Mouse (Mus musculus) stomach, embryonic 15.5 days (tissue): ENCODE results near the gene Nyx. TPM values are rescaled to one million over a fixed set of nuclear protein-coding genes. Genes with fewer than 3 reads are reported as not detected.

Experiments used
- ATAC-seq: fragments of 200-750 bp; cut with Nextera tagmentation; 2 replicates; pipeline ENCODE4 v1.8.0; 2017; ENCODE audit warnings: low read depth, moderate number of reproducible peaks, moderate TSS enrichment; ENCODE audit not compliant: insufficient read depth, low FRiP score
- H3K27ac ChIP-seq: fragments of 300-500 bp; sonication (generic); 2 replicates; pipeline ENCODE4 v1.5.1; 2015; ENCODE audit warnings: mild to moderate bottlenecking, inconsistent platforms
- H3K27me3 ChIP-seq: fragments of 300-500 bp; sonication (generic); replicated peaks from 2 replicates; pipeline ENCODE4 v1.6.1; 2015; ENCODE audit warnings: inconsistent platforms
- H3K36me3 ChIP-seq: fragments of 300-500 bp; sonication (generic); 2 replicates; pipeline ENCODE4 v1.6.1; 2015; ENCODE audit warnings: inconsistent platforms
- H3K4me1 ChIP-seq: fragments of 300-500 bp; sonication (generic); 2 replicates; pipeline ENCODE4 v1.6.1; 2015; ENCODE audit warnings: inconsistent platforms
- H3K4me2 ChIP-seq: fragments of 300-500 bp; sonication (generic); 2 replicates; pipeline ENCODE4 v1.6.1; 2015; ENCODE audit warnings: mild to moderate bottlenecking, inconsistent platforms
- H3K4me3 ChIP-seq: fragments of 300-500 bp; sonication (generic); replicated peaks from 2 replicates; pipeline ENCODE4 v1.5.1; 2015; ENCODE audit warnings: inconsistent platforms
- H3K9ac ChIP-seq: fragments of 300-500 bp; sonication (generic); 2 replicates; pipeline ENCODE4 v1.6.1; 2015; ENCODE audit warnings: inconsistent platforms
- H3K9me3 ChIP-seq: fragments of 300-500 bp; sonication (generic); 2 replicates; pipeline ENCODE4 v1.6.1; 2016; ENCODE audit warnings: inconsistent platforms
- WGBS: fragments of 180-500 bp; shearing (Covaris S2); methylation state at CpG from one replicate; pipeline ENCODE4 v1.1.7; 2015; 5-methylcytosine and 5-hydroxymethylcytosine counted together
- polyA plus RNA-seq: library from polyadenylated mRNA; unstranded; fragments of >200 nt; fragmentation: Nextera tagmentation; extraction: Ambion mirVana; gene quantifications from 2 replicates; pipeline ENCODE4 v1.2.1, GENCODE M21; 2015

Nyx gene
- polyA plus RNA-seq, 1 experiment from 2014 or later, result 0.03 TPM

GRCm38 (mm10) chrX:13521288-13521687, 55.4 kb downstream of the Nyx start:
- no peak for ATAC-seq
- no peaks in the 10 kb centered on the region for H3K4me1 ChIP-seq
- H3K27ac ChIP-seq, result no peak overlapping the region
- no peaks in the 10 kb centered on the region for H3K27me3 ChIP-seq
- H3K9me3 ChIP-seq, result no peaks in the 10 kb centered on the region
- no peaks in the 10 kb centered on the region for H3K36me3 ChIP-seq
- no peak overlapping the region for H3K4me3 ChIP-seq
- no peak overlapping the region for H3K9ac ChIP-seq
- WGBS, result 86% methylated on average over 8 of the region's 8 CpGs
- no peak overlapping the region for H3K4me2 ChIP-seq

Other genes starting within 250 kb of the Nyx start
- gene Ddx3x, start 185.1 kb upstream of the Nyx start, polyA plus RNA-seq, result 112 and 125 TPM in 2 replicates
- gene Gpr34, start 166.0 kb downstream of the Nyx start, polyA plus RNA-seq, result 2.4 and 2.5 TPM in 2 replicates
- gene Gpr82, start 195.3 kb downstream of the Nyx start, polyA plus RNA-seq, result 0.19 and 0.48 TPM in 2 replicates